Mouse (Mus musculus) liver, embryonic 11.5 days (tissue): ENCODE results near the gene Olfr1418. TPM values are rescaled to one million over a fixed set of nuclear protein-coding genes. Genes with fewer than 3 reads are reported as not detected.

Experiments used
- ATAC-seq: fragments of 200-750 bp; cut with Nextera tagmentation; replicated peaks from 2 replicates; pipeline ENCODE4 v1.8.0; 2017; ENCODE audit warnings: moderate number of reproducible peaks, mild to moderate bottlenecking, moderate TSS enrichment, moderate library complexity; ENCODE audit not compliant: low FRiP score
- DNase-seq: peaks from one replicate; pipeline ENCODE4 v3.0.0-alpha.2; 2017; ENCODE audit warnings: low spot score
- H3K27ac ChIP-seq: fragments of 300-500 bp; sonication (generic); 2 replicates; pipeline ENCODE4 v1.5.1; 2014; ENCODE audit warnings: mild to moderate bottlenecking, low read depth, low read length, control low read depth
- H3K27me3 ChIP-seq: fragments of 300-500 bp; sonication (generic); replicated peaks from 2 replicates; pipeline ENCODE4 v1.6.1; 2014; ENCODE audit warnings: low read length, mixed read lengths; ENCODE audit not compliant: control insufficient read depth, insufficient read depth
- H3K36me3 ChIP-seq: fragments of 300-500 bp; sonication (generic); 2 replicates; pipeline ENCODE4 v1.6.1; 2014; ENCODE audit warnings: mild to moderate bottlenecking, low read length, moderate library complexity, mixed read lengths; ENCODE audit not compliant: control insufficient read depth, insufficient read depth
- H3K4me1 ChIP-seq: fragments of 300-500 bp; sonication (generic); replicated peaks from 2 replicates; pipeline ENCODE4 v1.6.1; 2014; ENCODE audit warnings: low read length, mixed read lengths; ENCODE audit not compliant: control insufficient read depth, insufficient read depth
- H3K4me2 ChIP-seq: fragments of 300-500 bp; sonication (generic); 2 replicates; pipeline ENCODE4 v1.6.1; 2014; ENCODE audit warnings: mild to moderate bottlenecking, control low read depth, moderate library complexity
- H3K4me3 ChIP-seq: fragments of 300-500 bp; sonication (generic); 2 replicates; pipeline ENCODE4 v1.5.1; 2014; ENCODE audit warnings: low read depth, low read length, control low read depth
- H3K9ac ChIP-seq: fragments of 300-500 bp; sonication (generic); 2 replicates; pipeline ENCODE4 v1.6.1; 2014; ENCODE audit warnings: low read depth, low read length, control low read depth
- H3K9me3 ChIP-seq: fragments of 300-500 bp; sonication (generic); 2 replicates; pipeline ENCODE4 v1.6.1; 2016; ENCODE audit warnings: low read length, inconsistent platforms, mixed read lengths; ENCODE audit not compliant: control insufficient read depth
- WGBS: fragments of 180-500 bp; shearing (Covaris S2); extraction: QIAGEN DNeasy Blood & Tissue Kit; methylation state at CpG from one replicate; pipeline ENCODE4 v1.1.7; 2014; 5-methylcytosine and 5-hydroxymethylcytosine counted together
- polyA plus RNA-seq: library from polyadenylated mRNA; unstranded; fragments of >200 nt; fragmentation: Nextera tagmentation; extraction: Ambion mirVana; gene quantifications from 2 replicates; pipeline ENCODE4 v1.2.1, GENCODE M21; 2014

The Olfr1418 gene
- polyA plus RNA-seq, 1 experiment from 2014 or later, result not detected

DNA sequence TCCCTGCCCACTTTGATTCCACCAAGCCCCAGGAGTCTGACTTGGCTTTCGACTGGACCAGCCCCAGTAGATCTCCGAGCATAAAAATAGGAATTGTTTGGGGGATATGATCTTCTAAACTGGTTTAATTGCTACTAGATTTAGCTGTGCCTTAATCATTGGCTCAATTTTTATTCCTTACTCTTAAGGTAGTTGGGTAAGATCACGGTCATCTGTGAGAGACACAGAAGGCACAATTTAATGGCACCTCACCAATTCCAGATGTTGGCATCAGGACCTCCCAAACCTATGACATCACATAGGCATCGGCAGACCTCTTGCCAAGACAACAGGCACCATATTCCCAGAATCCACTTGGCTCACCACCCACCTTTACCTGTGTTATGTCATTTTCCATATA, 21.7 kb downstream of the Olfr1418 start, which contains the start of gene Olfr1417:
Gene Olfr1417, minus strand, starts transcription at position 101 of the 400 bp plus-strand sequence.
- Histone ChIP-seq H3K4me2 (no peak within 1 kb of the TSS), H3K9ac (no peak within 1 kb of the TSS), H3K36me3 (no peaks in the 10 kb centered on the region), H3K4me3 (no peak within 1 kb of the TSS), H3K9me3 (no peaks in the 10 kb centered on the region), H3K27me3 (no peaks in the 10 kb centered on the region), H3K27ac (no peak within 1 kb of the TSS), H3K4me1 (no peaks in the 10 kb centered on the region)
- WGBS, result 71% methylated on average over 4 of the region's 4 CpGs
- ATAC-seq (no peak), DNase-seq (no peak)

DNA sequence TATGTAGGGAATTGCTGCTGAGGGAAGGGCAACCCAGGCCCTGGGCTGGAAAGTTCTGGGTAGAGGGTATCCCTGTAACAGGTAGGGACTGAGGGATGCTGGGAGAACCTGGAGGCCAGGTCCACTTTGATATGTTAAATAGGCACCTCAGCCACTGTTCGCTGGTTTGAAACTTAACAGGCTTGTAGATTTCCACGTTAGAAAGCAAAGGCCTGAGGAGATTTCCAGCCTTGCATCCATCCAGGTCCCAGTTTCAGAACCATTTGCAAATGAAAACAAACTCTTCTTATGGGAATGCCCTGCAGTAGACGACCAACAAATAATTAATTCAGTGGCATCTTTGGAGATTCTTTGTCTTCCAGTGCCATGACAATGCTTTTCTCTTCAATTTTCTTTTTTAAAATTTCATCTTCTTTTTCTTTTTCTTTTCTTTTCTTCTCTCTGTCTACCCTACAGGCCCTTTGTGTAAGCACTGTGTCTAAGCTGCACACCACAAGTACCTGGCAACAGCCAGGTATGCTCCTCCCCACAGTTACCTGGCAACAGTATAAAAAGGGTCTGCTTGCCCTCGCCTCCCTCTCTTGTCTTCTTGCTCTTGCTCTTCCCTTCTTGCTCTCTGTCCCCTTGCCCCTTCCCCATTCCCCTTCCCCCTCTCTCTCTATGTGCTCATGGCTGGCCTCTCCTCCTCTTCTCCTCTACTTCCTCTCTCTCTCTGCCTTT, 37.4 kb downstream of the Olfr1418 start:
- 39% methylated on average over 4 of the region's 4 CpGs for WGBS
- Histone ChIP-seq H3K9ac (no peak overlapping the region), H3K9me3 (no peaks in the 10 kb centered on the region), H3K4me1 (0 out of 2 replicates have a peak, but pooled peaks cover 5% of the 10 kb centered on the region), H3K4me3 (no peak overlapping the region), H3K4me2 (no peak overlapping the region), H3K27ac (no peak overlapping the region), H3K36me3 (no peaks in the 10 kb centered on the region), H3K27me3 (peaks cover 16% of the 10 kb centered on the region)
- ATAC-seq (no peak), DNase-seq (no peak)

DNA sequence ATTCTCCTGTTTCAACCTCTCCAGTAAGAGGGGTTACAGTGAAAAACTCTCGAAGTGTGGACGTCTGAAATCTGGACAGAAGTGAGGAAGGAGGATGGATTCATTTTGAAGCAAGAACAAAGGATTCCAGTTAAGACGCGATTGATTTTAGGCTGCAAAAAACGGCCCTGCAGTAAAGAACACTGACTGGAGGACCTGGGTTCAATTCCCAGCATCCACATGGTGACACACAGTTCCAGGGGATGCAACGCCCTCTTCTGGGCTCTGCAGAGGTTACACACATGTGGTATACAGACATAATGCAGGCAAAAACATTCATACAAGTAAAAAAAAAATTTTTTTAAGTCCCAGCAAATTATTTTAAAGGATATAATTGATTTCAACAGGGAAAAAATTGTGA, 40.7 kb downstream of the Olfr1418 start:
- H3K27me3 ChIP-seq, result peaks cover 35% of the 10 kb centered on the region
- no peak overlapping the region for H3K9ac ChIP-seq
- no peak for DNase-seq
- no peaks in the 10 kb centered on the region for H3K36me3 ChIP-seq
- H3K4me2 ChIP-seq, result peak overlapping the region; percentile 90
- H3K4me3 ChIP-seq, result peak overlapping the region; percentile 62; the same call in 1 of the 2 replicates
- WGBS, result 29% methylated on average over 6 of the region's 6 CpGs
- ATAC-seq, result no peak
- 0 out of 2 replicates have a peak, but pooled peaks cover 8% of the 10 kb centered on the region for H3K4me1 ChIP-seq
- H3K9me3 ChIP-seq, result no peaks in the 10 kb centered on the region
- no peak overlapping the region for H3K27ac ChIP-seq

DNA sequence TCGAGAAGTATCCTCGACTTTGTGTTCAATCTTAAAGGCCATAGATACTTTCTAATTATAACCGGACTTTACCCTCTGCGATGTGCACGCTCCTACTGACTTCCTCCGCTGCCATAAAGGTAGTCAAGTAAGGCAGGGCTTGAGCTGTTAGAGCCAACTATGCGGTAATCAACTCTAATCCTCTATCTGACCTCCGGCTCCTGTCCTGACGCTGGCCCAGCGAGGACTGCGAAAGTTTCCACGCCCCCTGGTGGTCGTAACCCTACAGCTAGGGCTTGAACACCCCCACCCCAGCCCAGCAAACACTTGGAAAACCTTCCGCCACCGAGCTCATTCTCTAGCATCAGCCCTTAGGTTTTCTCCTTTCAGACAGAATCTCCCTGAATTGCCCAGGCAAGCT, 41.1 kb downstream of the Olfr1418 start:
- no peaks in the 10 kb centered on the region for H3K36me3 ChIP-seq
- H3K9ac ChIP-seq, result no peak overlapping the region
- H3K4me1 ChIP-seq, result 0 out of 2 replicates have a peak, but pooled peaks cover 8% of the 10 kb centered on the region
- no peaks in the 10 kb centered on the region for H3K9me3 ChIP-seq
- peak overlapping the region; percentile 90 for H3K4me2 ChIP-seq
- H3K27me3 ChIP-seq, result peaks cover 35% of the 10 kb centered on the region
- ATAC-seq (peak; percentile 67), DNase-seq (peak; percentile 73)
- WGBS, result under 1% methylated on average over 15 of the region's 15 CpGs
- H3K4me3 ChIP-seq, result peak overlapping the region; percentile 62
- no peak overlapping the region for H3K27ac ChIP-seq

DNA sequence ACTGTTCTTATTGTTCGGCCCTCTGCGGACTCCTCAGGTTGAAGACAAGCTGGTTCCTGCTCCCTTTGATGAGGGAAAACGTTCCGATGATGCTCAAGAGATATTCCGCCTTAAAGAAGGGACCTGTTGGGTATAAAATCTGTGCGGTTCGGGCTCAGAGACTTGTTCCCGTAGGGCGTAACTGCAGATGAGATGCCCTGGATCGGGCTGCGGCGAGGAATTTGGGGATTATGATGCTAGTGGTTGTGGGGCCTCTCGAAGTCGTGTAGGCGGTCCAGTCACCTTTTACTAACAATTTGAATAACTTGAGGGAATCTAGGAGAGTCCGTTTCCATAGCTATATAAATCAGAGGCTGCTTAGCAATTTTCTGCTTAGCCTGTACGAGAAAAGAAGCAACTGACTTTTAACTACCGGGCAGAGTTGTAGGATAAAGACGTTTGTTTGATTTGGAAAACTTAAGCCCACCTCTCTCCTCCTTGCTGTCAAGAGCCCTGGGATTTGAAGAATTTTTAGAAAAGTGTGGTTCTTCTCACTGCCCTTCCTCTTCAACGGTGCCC, 41.6 kb downstream of the Olfr1418 start, which contains the start of gene Stx3:
Gene Stx3, minus strand, starts transcription at position 261 of the 558 bp plus-strand sequence.
- Histone ChIP-seq H3K9me3 (no peaks in the 10 kb centered on the region), H3K9ac (0 out of 2 replicates have a peak within 1 kb of the TSS, but pooled peaks have one; percentile 17), H3K36me3 (no peaks in the 10 kb centered on the region), H3K27ac (no peak within 1 kb of the TSS), H3K4me1 (0 out of 2 replicates have a peak, but pooled peaks cover 8% of the 10 kb centered on the region), H3K4me3 (peak within 1 kb of the TSS; percentile 62), H3K4me2 (peak within 1 kb of the TSS; percentile 90), H3K27me3 (peaks cover 35% of the 10 kb centered on the region)
- 1% methylated on average over 20 of the region's 20 CpGs for WGBS
- ATAC-seq (no peak), DNase-seq (no peak)

DNA sequence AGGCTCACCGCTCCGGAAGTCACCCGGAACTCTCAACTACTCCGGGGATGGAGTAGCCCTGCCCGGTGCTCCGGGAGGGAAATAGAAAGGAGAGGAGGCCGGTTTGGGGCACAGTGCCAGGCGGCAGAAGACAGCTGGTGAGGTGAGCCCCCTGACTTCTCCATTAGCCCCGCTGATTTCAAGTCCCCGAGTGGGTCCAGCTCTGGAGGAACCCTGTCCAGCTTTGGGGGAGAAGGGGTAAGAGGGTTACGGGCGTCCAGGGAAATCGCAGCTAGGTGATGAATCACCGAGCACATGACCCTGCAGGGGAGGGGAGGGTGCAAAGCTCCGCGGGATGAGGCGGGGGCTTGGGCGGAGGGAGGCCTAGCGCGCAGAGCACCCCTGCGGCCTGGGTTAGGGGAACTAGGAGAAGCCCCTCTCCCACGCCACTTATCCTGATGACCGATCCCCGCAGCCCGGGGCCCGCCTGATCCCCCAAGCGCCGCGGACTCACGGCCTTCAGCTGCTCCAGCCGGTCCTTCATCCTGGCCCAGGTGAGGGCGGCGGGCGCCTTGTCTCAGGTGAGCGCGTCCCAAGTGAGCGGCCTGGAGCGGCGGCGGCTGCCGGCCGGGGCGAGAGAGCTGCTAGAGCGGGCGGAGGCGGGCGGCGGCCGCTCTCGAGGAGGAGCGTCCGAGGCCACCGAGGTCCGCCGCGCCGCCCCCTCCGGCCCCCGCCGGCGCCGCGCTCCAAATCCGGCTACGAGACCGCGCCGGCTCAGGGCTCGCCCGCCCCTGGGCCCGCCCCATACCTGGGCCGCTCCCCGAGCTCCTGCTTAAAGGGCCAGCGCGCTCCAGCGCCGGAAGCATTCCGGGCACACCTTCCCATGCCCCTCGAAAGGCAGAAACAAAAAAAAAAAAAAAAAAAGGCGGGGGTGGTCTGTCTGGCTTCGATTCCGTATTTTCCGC, 42.4 kb downstream of the Olfr1418 start:
- H3K9ac ChIP-seq, result 0 out of 2 replicates have a peak overlapping the region, but pooled peaks have one; percentile 17

DNA sequence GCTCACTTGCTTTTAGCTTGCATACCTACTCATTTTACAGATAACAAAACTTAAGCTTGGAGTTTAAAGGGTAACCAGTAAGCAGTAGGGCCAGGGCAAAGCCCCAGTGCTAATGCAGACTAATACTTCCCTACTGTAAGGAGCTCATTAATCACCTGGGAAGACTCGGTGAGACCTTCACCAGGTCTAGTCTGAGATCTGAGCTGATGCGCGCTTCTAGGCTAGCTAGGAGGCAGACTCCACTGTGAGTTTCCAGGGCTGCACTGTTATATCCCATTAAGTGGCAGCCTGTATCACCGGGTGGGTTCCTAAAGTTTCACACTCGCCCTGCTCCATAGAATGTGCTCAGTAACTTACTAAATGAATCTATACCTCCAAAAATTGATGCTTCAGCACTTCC, 43.3 kb downstream of the Olfr1418 start:
- no peak for DNase-seq
- 18% methylated on average over 5 of the region's 5 CpGs for WGBS
- H3K27ac ChIP-seq, result no peak overlapping the region
- peak overlapping the region; percentile 62 for H3K4me3 ChIP-seq
- H3K36me3 ChIP-seq, result no peaks in the 10 kb centered on the region
- H3K4me1 ChIP-seq, result 0 out of 2 replicates have a peak, but pooled peaks cover 8% of the 10 kb centered on the region
- ATAC-seq, result no peak
- peak overlapping the region; percentile 90; the same call in 1 of the 2 replicates for H3K4me2 ChIP-seq
- peaks cover 35% of the 10 kb centered on the region for H3K27me3 ChIP-seq
- H3K9ac ChIP-seq, result no peak overlapping the region
- no peaks in the 10 kb centered on the region for H3K9me3 ChIP-seq

More for the DNA sequence above, 42.4 kb downstream of the Olfr1418 start:
- peak overlapping the region; percentile 90 for H3K4me2 ChIP-seq
- no peak overlapping the region for H3K27ac ChIP-seq
- no peaks in the 10 kb centered on the region for H3K36me3 ChIP-seq
- 0 out of 2 replicates have a peak, but pooled peaks cover 8% of the 10 kb centered on the region for H3K4me1 ChIP-seq
- 1% methylated on average over 80 of the region's 83 CpGs for WGBS
- peak; percentile 59 for DNase-seq
- peak; percentile 53 for ATAC-seq
- H3K9me3 ChIP-seq, result no peaks in the 10 kb centered on the region
- H3K4me3 ChIP-seq, result peak overlapping the region; percentile 62
- peaks cover 35% of the 10 kb centered on the region for H3K27me3 ChIP-seq

DNA sequence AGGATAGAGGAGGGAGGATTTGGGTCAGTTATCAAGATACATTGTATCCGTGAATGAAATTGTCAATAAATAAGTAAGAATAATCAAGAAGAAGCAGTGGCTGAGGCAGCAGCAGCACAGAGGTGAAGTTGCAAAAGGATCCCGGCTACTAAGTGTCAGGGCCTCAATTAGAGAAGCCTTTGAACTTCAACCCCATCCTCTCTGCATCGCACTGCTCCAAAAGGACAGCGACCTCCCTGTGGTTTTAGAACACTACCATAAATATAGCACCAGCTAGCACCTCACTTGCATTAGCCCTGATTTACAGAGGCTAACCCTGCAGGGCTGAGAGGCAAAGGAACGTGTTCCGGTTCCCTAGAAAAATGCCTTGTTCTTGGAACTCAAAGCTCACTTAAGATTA, 44.2 kb downstream of the Olfr1418 start:
- H3K4me1 ChIP-seq, result 0 out of 2 replicates have a peak, but pooled peaks cover 12% of the 10 kb centered on the region
- H3K4me3 ChIP-seq, result no peak overlapping the region
- no peak overlapping the region for H3K27ac ChIP-seq
- ATAC-seq, result no peak
- WGBS, result 47% methylated on average over 6 of the region's 6 CpGs
- no peak overlapping the region for H3K9ac ChIP-seq
- H3K36me3 ChIP-seq, result no peaks in the 10 kb centered on the region
- DNase-seq, result no peak
- H3K4me2 ChIP-seq, result no peak overlapping the region
- no peaks in the 10 kb centered on the region for H3K9me3 ChIP-seq
- H3K27me3 ChIP-seq, result peaks cover 35% of the 10 kb centered on the region
